Mouse (Mus musculus) lung, postnatal 0 days (tissue): Measurements from ENCODE around the gene Peli3. TPM values are rescaled to one million over a fixed set of nuclear protein-coding genes. Genes with fewer than 3 reads are reported as not detected.
"Not testable (repeated sequence)": the region's sequence is repeated elsewhere in the genome, so short reads cannot be mapped to it uniquely, and the experiment has no call there.

ENCODE experiments used
- ATAC-seq: fragments of 200-750 bp; cut with Nextera tagmentation; 2 replicates; pipeline ENCODE4 v1.8.0; 2017; ENCODE audit warnings: moderate library complexity
- DNase-seq: peaks from one replicate; pipeline ENCODE4 v3.0.0-alpha.2; 2016; ENCODE audit warnings: low spot score
- H3K27ac ChIP-seq: fragments of 300-500 bp; sonication (generic); 2 replicates; pipeline ENCODE4 v1.5.1; 2014; ENCODE audit warnings: antibody characterized with exemption, mild to moderate bottlenecking, low read length, mixed read lengths
- H3K27me3 ChIP-seq: fragments of 300-500 bp; sonication (generic); replicated peaks from 2 replicates; pipeline ENCODE4 v1.6.1; 2014; ENCODE audit warnings: low read length, mixed read lengths; ENCODE audit not compliant: insufficient read depth
- H3K36me3 ChIP-seq: fragments of 300-500 bp; sonication (generic); 2 replicates; pipeline ENCODE4 v1.6.1; 2014; ENCODE audit warnings: low read length, mixed read lengths; ENCODE audit not compliant: insufficient read depth
- H3K4me1 ChIP-seq: fragments of 300-500 bp; sonication (generic); 2 replicates; pipeline ENCODE4 v1.6.1; 2014; ENCODE audit warnings: antibody characterized with exemption, low read depth, low read length, mixed read lengths; ENCODE audit not compliant: insufficient read depth
- H3K4me2 ChIP-seq: fragments of 300-500 bp; sonication (generic); replicated peaks from 2 replicates; pipeline ENCODE4 v1.6.1; 2014; ENCODE audit warnings: low read depth, mild to moderate bottlenecking, low read length, moderate library complexity, mixed read lengths
- H3K4me3 ChIP-seq: fragments of 300-500 bp; sonication (generic); 2 replicates; pipeline ENCODE4 v1.5.1; 2014; ENCODE audit warnings: low read depth, low read length
- H3K9ac ChIP-seq: fragments of 300-500 bp; sonication (generic); replicated peaks from 2 replicates; pipeline ENCODE4 v1.6.1; 2014; ENCODE audit warnings: low read depth, mild to moderate bottlenecking
- H3K9me3 ChIP-seq: fragments of 300-500 bp; sonication (generic); 2 replicates; pipeline ENCODE4 v1.6.1; 2016; ENCODE audit warnings: low read length, mixed read lengths
- CTCF ChIP-seq: IDR thresholded peaks from 2 replicates; pipeline ENCODE4 v1.5.1; 2016; ENCODE audit warnings: antibody characterized with exemption, mild to moderate bottlenecking
- EP300 ChIP-seq: IDR thresholded peaks from 2 replicates; pipeline ENCODE4 v1.6.1; 2016; ENCODE audit warnings: antibody characterized with exemption, mild to moderate bottlenecking, control low read depth
- WGBS: fragments of 180-500 bp; shearing (Covaris S2); extraction: QIAGEN DNeasy Blood & Tissue Kit; methylation state at CpG from one replicate; pipeline ENCODE4 v1.1.7; 2014; 5-methylcytosine and 5-hydroxymethylcytosine counted together
- polyA plus RNA-seq: library from polyadenylated mRNA; unstranded; fragments of >200 nt; fragmentation: Nextera tagmentation; extraction: Ambion mirVana; gene quantifications from 2 replicates; pipeline ENCODE4 v1.2.1, GENCODE M21; 2015

The Peli3 gene
- polyA plus RNA-seq, 1 experiment from 2014 or later, result 0.85 TPM

DNA sequence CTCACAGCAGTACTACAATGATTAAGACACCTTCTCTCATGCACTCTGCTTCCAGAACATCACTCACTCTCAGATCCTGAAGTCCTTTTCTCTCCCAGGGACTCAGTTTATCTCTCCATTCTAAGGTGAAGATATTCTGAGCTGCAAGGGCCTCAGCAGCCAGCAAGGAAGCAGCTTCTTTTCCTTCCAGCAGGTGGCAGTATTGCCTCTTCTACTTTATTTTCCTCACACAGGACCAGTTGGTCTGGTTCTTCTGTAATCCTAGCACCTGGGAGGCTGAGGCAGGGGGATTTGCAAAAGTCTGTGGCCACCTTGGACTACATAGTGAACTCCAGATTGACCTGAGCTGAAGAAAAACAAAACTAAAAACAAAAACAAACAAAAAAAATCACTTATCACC, 38.8 kb upstream of the Peli3 start:
- Histone ChIP-seq H3K9me3 (no peaks in the 10 kb centered on the region), H3K4me3 (no peak overlapping the region), H3K9ac (no peak overlapping the region), H3K27me3 (no peaks in the 10 kb centered on the region), H3K36me3 (no peaks in the 10 kb centered on the region), H3K4me2 (no peak overlapping the region), H3K4me1 (no peaks in the 10 kb centered on the region), H3K27ac (no peak overlapping the region)
- TF ChIP-seq CTCF (peak; percentile 80), EP300 (no peak)
- no peak for ATAC-seq
- DNase-seq, result peak; percentile 72

DNA sequence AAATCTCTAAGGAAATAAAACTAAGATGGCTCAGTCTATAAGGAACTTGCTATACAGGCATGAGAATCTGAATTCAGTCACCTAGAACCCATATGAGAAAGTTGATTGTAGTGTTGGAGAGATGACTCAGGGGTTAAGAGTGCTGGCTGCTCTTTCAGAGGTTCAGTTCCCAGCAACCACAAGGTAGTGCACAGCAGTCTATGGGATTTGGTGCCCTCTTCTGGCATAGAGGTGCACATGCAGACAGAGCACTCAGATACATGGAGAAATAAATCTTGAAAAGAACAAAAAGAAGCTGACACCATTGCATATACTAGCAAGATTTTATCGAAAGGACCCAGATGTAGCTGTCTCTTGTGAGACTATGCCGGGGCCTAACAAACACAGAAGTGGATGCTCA, 25.3 kb upstream of the Peli3 start:
- H3K9ac ChIP-seq, result no peak overlapping the region
- DNase-seq (peak; percentile 10), ATAC-seq (no peak)
- H3K27ac ChIP-seq, result no peak overlapping the region
- no peaks in the 10 kb centered on the region for H3K27me3 ChIP-seq
- WGBS, result 76% methylated on average over 2 of the region's 2 CpGs
- no peak overlapping the region for H3K4me2 ChIP-seq
- no peak overlapping the region for H3K4me3 ChIP-seq
- H3K9me3 ChIP-seq, result no peaks in the 10 kb centered on the region
- H3K36me3 ChIP-seq, result peaks cover 6% of the 10 kb centered on the region; the same call in 1 of the 2 replicates
- no peaks in the 10 kb centered on the region for H3K4me1 ChIP-seq
- no peak for TF ChIP-seq EP300
- peak; percentile 60 for TF ChIP-seq CTCF

DNA sequence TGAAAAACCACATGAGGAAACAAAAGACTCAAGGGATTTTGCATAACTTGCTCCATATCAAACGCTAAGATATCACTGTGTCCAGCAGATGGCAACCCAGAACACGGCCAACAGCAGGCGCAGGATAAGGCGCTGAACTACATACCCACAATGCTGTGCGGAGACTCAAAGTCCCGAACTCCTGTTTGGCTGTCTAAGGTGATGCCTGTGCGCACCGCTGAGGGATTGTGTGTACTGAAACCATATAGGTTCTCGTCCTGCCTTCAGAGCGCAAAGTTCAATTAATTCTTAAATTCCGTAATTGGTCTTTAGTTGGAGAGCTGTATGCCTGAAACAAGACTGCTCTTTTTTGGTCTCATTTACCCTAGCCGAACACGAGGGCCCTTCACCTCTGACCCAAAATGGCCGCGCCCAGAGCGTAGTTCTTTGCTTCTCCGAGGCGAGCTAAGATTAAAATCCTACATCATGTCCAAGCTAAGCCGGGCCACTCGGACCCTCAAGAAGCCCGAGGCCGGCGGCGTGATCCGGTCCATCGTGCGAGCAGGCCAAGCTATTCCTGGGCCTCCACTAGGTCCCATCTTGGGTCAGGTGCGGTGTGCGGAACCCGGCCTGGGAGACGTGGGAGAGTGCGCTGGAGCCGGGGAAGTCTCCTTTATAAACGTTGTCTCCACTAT, 19.1 kb upstream of the Peli3 start, which contains the start of gene Mrpl11:
Gene Mrpl11 (plus strand): TSS at position 220 of the 674 bp plus-strand sequence.
- peak within 1 kb of the TSS; percentile 82 for H3K4me3 ChIP-seq
- peak within 1 kb of the TSS; percentile 69; the same call in 1 of the 2 replicates for H3K27ac ChIP-seq
- no peaks in the 10 kb centered on the region; the same call in 1 of the 2 replicates for H3K4me1 ChIP-seq
- peak within 1 kb of the TSS; percentile 72 for H3K9ac ChIP-seq
- peak; percentile 95 for TF ChIP-seq CTCF
- TF ChIP-seq EP300, result peak; percentile 86
- H3K9me3 ChIP-seq, result no peaks in the 10 kb centered on the region
- peak within 1 kb of the TSS; percentile 61 for H3K4me2 ChIP-seq
- under 1% methylated on average over 34 of the region's 34 CpGs for WGBS
- H3K36me3 ChIP-seq, result peaks cover 6% of the 10 kb centered on the region; the same call in 1 of the 2 replicates
- H3K27me3 ChIP-seq, result no peaks in the 10 kb centered on the region
- DNase-seq (peak; percentile 97), ATAC-seq (peak; percentile 98)

DNA sequence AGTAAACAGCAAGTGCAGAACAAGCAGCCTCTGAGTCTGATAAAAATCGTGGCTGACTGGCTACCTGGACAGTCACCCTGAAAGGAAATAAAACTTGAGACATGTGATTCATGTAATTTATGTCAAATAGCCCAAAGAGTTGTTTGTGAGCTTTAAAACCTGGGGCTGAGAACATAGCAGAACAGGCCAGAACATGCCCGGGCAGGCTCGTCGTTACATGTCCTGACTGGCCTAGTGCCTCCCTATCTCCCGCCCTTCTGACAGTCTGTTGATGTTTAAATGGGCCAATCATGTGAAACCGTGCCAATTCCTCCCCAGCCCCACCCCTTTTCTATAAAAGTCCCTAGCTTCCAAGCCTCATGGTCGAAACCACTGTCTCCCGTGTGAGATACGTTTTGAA, 5.7 kb upstream of the Peli3 start:
- not testable (repeated sequence) for H3K9ac ChIP-seq, H3K4me1 ChIP-seq, H3K27me3 ChIP-seq, H3K9me3 ChIP-seq, DNase-seq, H3K27ac ChIP-seq, H3K4me2 ChIP-seq, H3K36me3 ChIP-seq, ATAC-seq, H3K4me3 ChIP-seq
- 76% methylated on average over 9 of the region's 9 CpGs for WGBS

DNA sequence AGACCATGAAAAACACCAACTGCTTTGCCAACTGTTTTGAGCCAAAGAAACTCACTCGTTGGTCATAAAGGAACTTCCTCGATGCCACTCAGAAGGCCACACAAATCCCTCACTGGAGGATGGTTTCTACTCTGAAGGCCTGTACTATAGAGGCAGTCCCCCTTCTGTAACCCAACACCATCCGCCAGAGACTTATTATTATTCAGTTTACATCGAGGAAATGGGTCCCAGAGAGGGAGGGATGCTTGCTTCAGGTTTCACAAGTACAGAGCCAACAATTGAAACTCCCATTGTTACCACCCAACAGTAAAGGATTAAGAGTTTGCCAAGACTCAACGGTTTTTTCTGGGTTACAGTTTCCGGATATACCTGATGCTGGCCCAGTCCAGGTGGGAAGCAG, 2.6 kb upstream of the Peli3 start:
- no peak for TF ChIP-seq EP300
- no peak for TF ChIP-seq CTCF
- Histone ChIP-seq H3K27me3 (no peaks in the 10 kb centered on the region), H3K4me2 (no peak overlapping the region), H3K4me1 (peaks cover 6% of the 10 kb centered on the region; the same call in 1 of the 2 replicates), H3K36me3 (no peaks in the 10 kb centered on the region), H3K27ac (no peak overlapping the region), H3K9me3 (no peaks in the 10 kb centered on the region), H3K9ac (no peak overlapping the region), H3K4me3 (no peak overlapping the region)
- DNase-seq (no peak), ATAC-seq (no peak)
- 48% methylated on average over 6 of the region's 6 CpGs for WGBS

DNA sequence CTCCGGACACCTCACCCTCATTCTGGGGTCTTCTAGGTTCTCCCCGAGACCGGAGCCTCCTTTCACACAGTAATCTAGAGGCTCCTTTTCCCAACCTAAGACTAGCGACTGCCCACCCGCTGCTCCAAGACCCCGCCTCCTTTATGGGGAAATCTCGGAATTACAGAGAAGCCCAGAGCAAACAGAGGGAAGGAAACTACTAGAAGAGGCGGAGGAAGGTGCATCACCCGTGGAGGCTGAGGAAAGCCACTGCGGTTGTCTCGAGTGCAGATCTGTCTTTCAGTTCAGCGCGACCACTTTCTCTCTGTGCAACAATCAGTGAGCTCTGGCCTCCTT, 294 bp upstream of the Peli3 start:
- 2% methylated on average over 13 of the region's 13 CpGs for WGBS
- Histone ChIP-seq H3K4me3 (peak overlapping the region; percentile 59), H3K27ac (no peak overlapping the region), H3K9me3 (no peaks in the 10 kb centered on the region), H3K36me3 (no peaks in the 10 kb centered on the region), H3K27me3 (no peaks in the 10 kb centered on the region), H3K9ac (peak overlapping the region; percentile 19; the same call in 1 of the 2 replicates), H3K4me2 (peak overlapping the region; percentile 86), H3K4me1 (peaks cover 6% of the 10 kb centered on the region; the same call in 1 of the 2 replicates)
- TF ChIP-seq CTCF (no peak), EP300 (no peak)
- DNase-seq (peak; percentile 84), ATAC-seq (peak; percentile 75)
